ENCODE assay signal across 11 mouse cellular contexts in the genomic region with DNA sequence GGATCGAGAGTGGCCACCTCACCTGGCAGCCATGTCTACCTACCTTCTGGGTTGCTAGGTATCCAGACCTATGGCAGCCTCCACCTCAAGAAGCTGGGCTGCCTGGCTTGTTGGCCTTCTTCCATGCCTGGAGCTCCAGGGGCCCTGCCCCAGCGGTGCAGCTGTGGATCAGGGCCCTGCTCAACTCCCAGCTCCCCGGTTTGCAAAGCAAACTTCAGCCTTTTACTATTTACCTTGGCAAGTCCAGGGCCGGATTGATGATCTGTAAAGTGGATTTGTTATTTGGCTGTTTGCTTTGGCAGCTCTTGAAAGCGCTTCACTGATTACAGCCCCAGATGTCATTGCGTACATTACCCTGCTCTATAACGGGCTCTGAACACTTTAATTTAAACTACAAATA. TPM values are rescaled to one million over a fixed set of nuclear protein-coding genes. Genes with fewer than 3 reads are reported as not detected.
DNase-seq lines count a peak whose midpoint lies in the region; ATAC-seq and TF ChIP-seq lines count a peak whose summit lies in the region.
"Had no signal": no experiment of that assay in that cellular context is flagged by ENCODE, and none has a peak within 500 bp of the region (broad histone marks: within the 10 kb centered on the region; RNA-seq: fewer than 3 reads in every experiment).

No protein-coding gene starts in this region.

- ATAC-seq in limb, embryonic 13.5 days (ENCODE audit: low FRiP score, low read depth), result peak; percentile 41; the same call in 1 of the 2 replicates
- 0 out of 2 replicates have a peak, but pooled peaks have one; percentile 12 for ATAC-seq in intestine, embryonic 14.5 days (replicated peaks; ENCODE audit: low FRiP score, low TSS enrichment, low read depth)
- peak; percentile 45; the same call in 1 of the 2 replicates for ATAC-seq in limb, embryonic 14.5 days (ENCODE audit: low FRiP score, low read depth)
- ATAC-seq in stomach, embryonic 14.5 days (ENCODE audit: insufficient number of reproducible peaks, insufficient read depth, low FRiP score, low read depth), result peak; percentile 76; the same call in 1 of the 2 replicates
- no peak for ATAC-seq in frontal cortex, adult (ENCODE audit: low TSS enrichment)

- H3K27ac ChIP-seq in limb, embryonic 13.5 days, result no peak overlapping the region
- no peak overlapping the region for H3K27ac ChIP-seq in limb, embryonic 10.5 days
- 0 out of 2 replicates have a peak overlapping the region, but pooled peaks have one; percentile 3 for H3K27ac ChIP-seq in intestine, embryonic 14.5 days (ENCODE audit: low read depth)
- H3K27ac ChIP-seq in limb, embryonic 14.5 days (replicated peaks; ENCODE audit: low read depth, low read length), result no peak overlapping the region
- H3K27ac ChIP-seq in stomach, embryonic 14.5 days (ENCODE audit: low read length), result 0 out of 2 replicates have a peak overlapping the region, but pooled peaks have one; percentile 2

- no peak overlapping the region for H3K4me3 ChIP-seq in limb, embryonic 13.5 days
- no peak overlapping the region for H3K4me3 ChIP-seq in limb, embryonic 10.5 days
- no peak overlapping the region for H3K4me3 ChIP-seq in intestine, embryonic 14.5 days (ENCODE audit: low read depth, low read length)
- H3K4me3 ChIP-seq in limb, embryonic 14.5 days (replicated peaks; ENCODE audit: low read length), result no peak overlapping the region
- no peak overlapping the region for H3K4me3 ChIP-seq in stomach, embryonic 14.5 days (ENCODE audit: low read depth, low read length)

- H3K9me3 ChIP-seq in limb, embryonic 13.5 days, result no peaks in the 10 kb centered on the region
- H3K9me3 ChIP-seq in limb, embryonic 10.5 days (replicated peaks), result no peaks in the 10 kb centered on the region
- H3K9me3 ChIP-seq in intestine, embryonic 14.5 days (ENCODE audit: control insufficient read depth, low read length), result no peaks in the 10 kb centered on the region
- no peaks in the 10 kb centered on the region for H3K9me3 ChIP-seq in limb, embryonic 14.5 days (ENCODE audit: control insufficient read depth, low read length)
- H3K9me3 ChIP-seq in stomach, embryonic 14.5 days (ENCODE audit: control insufficient read depth, low read depth, low read length), result no peaks in the 10 kb centered on the region
- H3K9me3 ChIP-seq: G1E had no signal

- peaks cover 47% of the 10 kb centered on the region for H3K4me1 ChIP-seq in limb, embryonic 13.5 days
- H3K4me1 ChIP-seq in limb, embryonic 10.5 days, result peaks cover 59% of the 10 kb centered on the region
- peaks cover 15% of the 10 kb centered on the region; the same call in 1 of the 2 replicates for H3K4me1 ChIP-seq in intestine, embryonic 14.5 days (replicated peaks; ENCODE audit: control insufficient read depth, insufficient read depth, low read length)
- H3K4me1 ChIP-seq in limb, embryonic 14.5 days (ENCODE audit: control insufficient read depth, insufficient read depth, low read length), result peaks cover 34% of the 10 kb centered on the region
- peaks cover 27% of the 10 kb centered on the region for H3K4me1 ChIP-seq in stomach, embryonic 14.5 days (ENCODE audit: control insufficient read depth, insufficient read depth, low read length)

- 21% methylated on average over 7 of the region's 7 CpGs for WGBS in limb, embryonic 13.5 days
- WGBS in limb, embryonic 10.5 days, result 30% methylated on average over 7 of the region's 7 CpGs
- 24% methylated on average over 7 of the region's 7 CpGs for WGBS in intestine, embryonic 14.5 days
- WGBS in limb, embryonic 14.5 days, result 18% methylated on average over 7 of the region's 7 CpGs
- WGBS in stomach, embryonic 14.5 days, result 23% methylated on average over 7 of the region's 7 CpGs

- no peak overlapping the region for H3K9ac ChIP-seq in limb, embryonic 13.5 days
- H3K9ac ChIP-seq in intestine, embryonic 14.5 days (ENCODE audit: low read length), result no peak overlapping the region
- H3K9ac ChIP-seq in limb, embryonic 14.5 days (ENCODE audit: low read depth, low read length, severe bottlenecking), result no peak overlapping the region
- H3K9ac ChIP-seq in stomach, embryonic 14.5 days (replicated peaks; ENCODE audit: low read depth, low read length), result no peak overlapping the region

- H3K36me3 ChIP-seq in limb, embryonic 13.5 days, result no peaks in the 10 kb centered on the region
- H3K36me3 ChIP-seq in limb, embryonic 10.5 days, result no peaks in the 10 kb centered on the region
- H3K36me3 ChIP-seq in intestine, embryonic 14.5 days (ENCODE audit: control insufficient read depth, insufficient read depth, low read length), result no peaks in the 10 kb centered on the region
- no peaks in the 10 kb centered on the region for H3K36me3 ChIP-seq in limb, embryonic 14.5 days (ENCODE audit: control insufficient read depth, insufficient read depth, low read length)
- no peaks in the 10 kb centered on the region for H3K36me3 ChIP-seq in stomach, embryonic 14.5 days (ENCODE audit: control insufficient read depth, insufficient read depth, low read length)
- H3K36me3 ChIP-seq: G1E had no signal

- no peak overlapping the region for H3K4me2 ChIP-seq in limb, embryonic 13.5 days (replicated peaks)
- no peak overlapping the region for H3K4me2 ChIP-seq in intestine, embryonic 14.5 days (ENCODE audit: low read length)
- H3K4me2 ChIP-seq in limb, embryonic 14.5 days (replicated peaks; ENCODE audit: low read depth, low read length, severe bottlenecking), result no peak overlapping the region
- no peak overlapping the region for H3K4me2 ChIP-seq in stomach, embryonic 14.5 days (replicated peaks; ENCODE audit: low read depth, low read length)
- H3K4me2 ChIP-seq: midbrain, embryonic 11.5 days had no signal

- DNase-seq in limb, embryonic 10.5 days (ENCODE audit: low spot score), result no peak
- no peak for DNase-seq in intestine, embryonic 14.5 days (ENCODE audit: low spot score)
- peak; percentile 84 for DNase-seq in limb, embryonic 14.5 days (ENCODE audit: low spot score)
- DNase-seq in testis, postnatal 10 days (ENCODE audit: low spot score), result no peak
- no peak for DNase-seq in neural tube, embryonic 10.5 days (ENCODE audit: extremely low spot score, low spot score)
- DNase-seq: cerebellum, adult 11 months had no signal

- no peak for TF ChIP-seq POLR2A in limb, embryonic 14.5 days (IDR thresholded peaks at IDR 0.05; ENCODE audit: borderline replicate concordance, extremely low read depth, insufficient read depth, insufficient read length)

- peaks cover 79% of the 10 kb centered on the region for H3K27me3 ChIP-seq in limb, embryonic 13.5 days
- H3K27me3 ChIP-seq in limb, embryonic 10.5 days (ENCODE audit: low read depth, poor library complexity, severe bottlenecking), result peaks cover 85% of the 10 kb centered on the region
- no peaks in the 10 kb centered on the region; the same call in 1 of the 2 replicates for H3K27me3 ChIP-seq in intestine, embryonic 14.5 days (replicated peaks; ENCODE audit: control insufficient read depth, insufficient read depth, low read length)
- 0 out of 2 replicates have a peak, but pooled peaks cover under 1% of the 10 kb centered on the region for H3K27me3 ChIP-seq in limb, embryonic 14.5 days (ENCODE audit: control insufficient read depth, insufficient read depth, low read length)
- no peaks in the 10 kb centered on the region for H3K27me3 ChIP-seq in stomach, embryonic 14.5 days (ENCODE audit: control insufficient read depth, insufficient read depth, low read length)

RNA-seq across cellular contexts. Expression of a gene that starts 56.9 kb away (rescaled TPM):
- 5.0 and 5.1 TPM in 2 replicates for polyA plus RNA-seq in limb, embryonic 13.5 days (2015; fragmentation: Nextera tagmentation; extraction: Ambion mirVana)
- 4.0 and 5.3 TPM in 2 replicates for polyA plus RNA-seq in limb, embryonic 10.5 days (2016; fragmentation: Nextera tagmentation; extraction: Ambion mirVana)
- 7.2 and 7.7 TPM in 2 replicates for polyA plus RNA-seq in intestine, embryonic 14.5 days (2014; fragmentation: Nextera tagmentation; extraction: Ambion mirVana)
- 31.7 and 39.1 TPM in 2 replicates for polyA plus RNA-seq in limb, embryonic 14.5 days (2012; rRNA removed)
- 6.5 and 9.3 TPM in 2 replicates for polyA plus RNA-seq in limb, embryonic 14.5 days (2014; fragmentation: Nextera tagmentation; extraction: Ambion mirVana)
- 5.8 and 6.8 TPM in 2 replicates for polyA plus RNA-seq in stomach, embryonic 14.5 days (2014; fragmentation: Nextera tagmentation; extraction: Ambion mirVana)

Comparison
In these comparisons a context has a peak if more than half of its experiments do, and no peak if none do; other contexts are left out.
1. H3K27ac ChIP-seq: peak in intestine, embryonic 14.5 days (single experiment) and stomach, embryonic 14.5 days (single experiment); none in limb, embryonic 13.5 days (single experiment), limb, embryonic 10.5 days (single experiment) and limb, embryonic 14.5 days (single experiment).